8 mouse cellular contexts compared by ENCODE assay signal in genomic region chr11:45979946-45980892, GRCm38 (mm10). TPM values are rescaled to one million over a fixed set of nuclear protein-coding genes. Genes with fewer than 3 reads are reported as not detected.
A peak's percentile ranks its signal among the peaks of the same experiment; 100 is the strongest.
DNase-seq lines count a peak whose midpoint lies in the region; ATAC-seq and TF ChIP-seq lines count a peak whose summit lies in the region.
"Had no signal": no experiment of that assay in that cellular context is flagged by ENCODE, and none has a peak within 500 bp of the region (broad histone marks: within the 10 kb centered on the region; RNA-seq: fewer than 3 reads in every experiment).

Gene Sox30 (plus strand): TSS chr11:45980310.

- no peaks in the 10 kb centered on the region for H3K36me3 ChIP-seq in hindbrain, postnatal 0 days (ENCODE audit: insufficient read depth, low read length)
- no peaks in the 10 kb centered on the region for H3K36me3 ChIP-seq in limb, embryonic 13.5 days
- no peaks in the 10 kb centered on the region for H3K36me3 ChIP-seq in midbrain, embryonic 13.5 days

- peak; percentile 93 for DNase-seq in ES-CJ7 (ENCODE audit: low read depth, low spot score)
- peak; percentile 52 to 70 for DNase-seq in adrenal gland, postnatal 36 days
- DNase-seq in forelimb bud, embryonic 11.5 days (ENCODE audit: low read depth, low spot score): peak; percentile 64
- peak; percentile 79 for DNase-seq in hindbrain, postnatal 0 days (ENCODE audit: low spot score)
- peak; percentile 12 to 46 for DNase-seq in spleen, postnatal 10 days (ENCODE audit: low spot score in 2 of 2)

- H3K4me1 ChIP-seq in hindbrain, postnatal 0 days (ENCODE audit: insufficient read depth, low read length): no peaks in the 10 kb centered on the region
- 0 out of 2 replicates have a peak, but pooled peaks cover 8% of the 10 kb centered on the region for H3K4me1 ChIP-seq in limb, embryonic 13.5 days
- H3K4me1 ChIP-seq in midbrain, embryonic 13.5 days (replicated peaks): 0 out of 2 replicates have a peak, but pooled peaks cover 4% of the 10 kb centered on the region

- 12% methylated on average over 64 of the region's 115 CpGs for WGBS in hindbrain, postnatal 0 days
- 12% methylated on average over 70 of the region's 115 CpGs for WGBS in limb, embryonic 13.5 days
- 15% methylated on average over 52 of the region's 115 CpGs for WGBS in midbrain, embryonic 13.5 days

- peak within 1 kb of the TSS; percentile 65; the same call in 1 of the 2 replicates for H3K27ac ChIP-seq in hindbrain, postnatal 0 days
- H3K27ac ChIP-seq in limb, embryonic 13.5 days: 0 out of 2 replicates have a peak within 1 kb of the TSS, but pooled peaks have one; percentile 22
- peak within 1 kb of the TSS; percentile 81 for H3K27ac ChIP-seq in midbrain, embryonic 13.5 days

- no peaks in the 10 kb centered on the region for H3K27me3 ChIP-seq in hindbrain, postnatal 0 days (ENCODE audit: insufficient read depth, low read length)
- H3K27me3 ChIP-seq in limb, embryonic 13.5 days: peaks cover 15% of the 10 kb centered on the region
- no peaks in the 10 kb centered on the region for H3K27me3 ChIP-seq in midbrain, embryonic 13.5 days

- peak within 1 kb of the TSS; percentile 78 for H3K9ac ChIP-seq in hindbrain, postnatal 0 days (replicated peaks; ENCODE audit: low read length)
- H3K9ac ChIP-seq in limb, embryonic 13.5 days: peak within 1 kb of the TSS; percentile 83
- peak within 1 kb of the TSS; percentile 83 for H3K9ac ChIP-seq in midbrain, embryonic 13.5 days (replicated peaks)

- peak within 1 kb of the TSS; percentile 72 for H3K4me2 ChIP-seq in hindbrain, postnatal 0 days (ENCODE audit: low read depth, low read length)
- peak within 1 kb of the TSS; percentile 78 for H3K4me2 ChIP-seq in limb, embryonic 13.5 days (replicated peaks)
- H3K4me2 ChIP-seq in midbrain, embryonic 13.5 days (replicated peaks): peak within 1 kb of the TSS; percentile 70

- no peak; the same call in 1 of the 2 replicates for TF ChIP-seq CTCF in hindbrain, postnatal 0 days (IDR thresholded peaks at IDR 0.05; ENCODE audit: low read depth)

- H3K9me3 ChIP-seq in hindbrain, postnatal 0 days (ENCODE audit: low read length): no peaks in the 10 kb centered on the region
- peaks cover 8% of the 10 kb centered on the region; the same call in 1 of the 2 replicates for H3K9me3 ChIP-seq in limb, embryonic 13.5 days
- H3K9me3 ChIP-seq in midbrain, embryonic 13.5 days: no peaks in the 10 kb centered on the region

- peak; percentile 99 for ATAC-seq in hindbrain, postnatal 0 days
- peak; percentile 92 for ATAC-seq in limb, embryonic 13.5 days (ENCODE audit: low FRiP score, low read depth)
- ATAC-seq in midbrain, embryonic 13.5 days: peak; percentile 97

- H3K4me3 ChIP-seq in hindbrain, postnatal 0 days (ENCODE audit: low read length): peak within 1 kb of the TSS; percentile 48
- peak within 1 kb of the TSS; percentile 64 for H3K4me3 ChIP-seq in limb, embryonic 13.5 days
- H3K4me3 ChIP-seq in midbrain, embryonic 13.5 days (replicated peaks): peak within 1 kb of the TSS; percentile 64

RNA-seq across cellular contexts. Expression of gene Sox30, which starts in this region (rescaled TPM):
- total RNA-seq in adrenal gland, postnatal 36 days (2021): under 1 TPM in 1 of 2 experiments, not detected in 1; 0.36 TPM
- total RNA-seq in hindbrain, postnatal 0 days (2014; rRNA removed): 0.93 TPM in 1 of 2 replicates, not detected in the other
- polyA plus RNA-seq in hindbrain, postnatal 0 days (2015; fragmentation: Nextera tagmentation; extraction: Ambion mirVana): 0.08 and 0.09 TPM in 2 replicates
- 0.22 and 0.31 TPM in 2 replicates for polyA plus RNA-seq in limb, embryonic 13.5 days (2015; fragmentation: Nextera tagmentation; extraction: Ambion mirVana)
- polyA plus RNA-seq in midbrain, embryonic 13.5 days (2015; fragmentation: Nextera tagmentation; extraction: Ambion mirVana): 0.05 TPM in 1 of 2 replicates, not detected in the other
- total RNA-seq: gastrocnemius, postnatal 36 days had no signal

Comparison
In these comparisons a context has a peak if more than half of its experiments do, and no peak if none do; other contexts are left out.
1. Peak in every context shown above with its lines: DNase-seq, ATAC-seq, H3K4me3 ChIP-seq and H3K27ac ChIP-seq.
2. Peak in DNase-seq in adrenal gland, postnatal 36 days; RNA of the gene not detected or under 1 TPM.
3. Peak in DNase-seq, ATAC-seq, H3K4me3 ChIP-seq, H3K27ac ChIP-seq, H3K9ac ChIP-seq and H3K4me2 ChIP-seq in hindbrain, postnatal 0 days; RNA of the gene not detected or under 1 TPM.
4. Peak in ATAC-seq, H3K4me3 ChIP-seq, H3K27ac ChIP-seq, H3K9ac ChIP-seq and H3K4me2 ChIP-seq in limb, embryonic 13.5 days; RNA of the gene not detected or under 1 TPM.
5. Peak in ATAC-seq, H3K4me3 ChIP-seq, H3K27ac ChIP-seq, H3K9ac ChIP-seq and H3K4me2 ChIP-seq in midbrain, embryonic 13.5 days; RNA of the gene not detected or under 1 TPM.
6. DNase-seq: peak in every context shown above with its lines; median percentile 93 in ES-CJ7; 79 in hindbrain, postnatal 0 days; 64 in forelimb bud, embryonic 11.5 days; 61 in adrenal gland, postnatal 36 days; 29 in spleen, postnatal 10 days.
7. H3K27ac ChIP-seq: peak in every context shown above with its lines; median percentile 81 in midbrain, embryonic 13.5 days; 65 in hindbrain, postnatal 0 days; 22 in limb, embryonic 13.5 days.